Mouse (Mus musculus) midbrain, embryonic 14.5 days (tissue): ENCODE results near the gene Nudt15. TPM values are rescaled to one million over a fixed set of nuclear protein-coding genes. Genes with fewer than 3 reads are reported as not detected.
"Not testable (repeated sequence)": the region's sequence is repeated elsewhere in the genome, so short reads cannot be mapped to it uniquely, and the experiment has no call there.

Experiments
- ATAC-seq: fragments of 200-750 bp; cut with Nextera tagmentation; 2 replicates; pipeline ENCODE4 v1.8.0; 2017; ENCODE audit warnings: moderate number of reproducible peaks, moderate library complexity; ENCODE audit not compliant: low FRiP score, low TSS enrichment
- DNase-seq: peaks from one replicate; pipeline ENCODE4 v3.0.0-alpha.2; 2015
- H3K27ac ChIP-seq: fragments of 300-500 bp; sonication (generic); replicated peaks from 2 replicates; pipeline ENCODE4 v1.5.1; 2014; ENCODE audit warnings: mild to moderate bottlenecking, low read depth, low read length, moderate library complexity
- H3K27me3 ChIP-seq: fragments of 300-500 bp; sonication (generic); 2 replicates; pipeline ENCODE4 v1.6.1; 2014; ENCODE audit warnings: low read length, control low read depth, mixed read lengths; ENCODE audit not compliant: control insufficient read depth, insufficient read depth
- H3K36me3 ChIP-seq: fragments of 300-500 bp; sonication (generic); 2 replicates; pipeline ENCODE4 v1.6.1; 2014; ENCODE audit warnings: low read length, control low read depth; ENCODE audit not compliant: control insufficient read depth, insufficient read depth
- H3K4me1 ChIP-seq: fragments of 300-500 bp; sonication (generic); 2 replicates; pipeline ENCODE4 v1.6.1; 2014; ENCODE audit warnings: mild to moderate bottlenecking, antibody characterized with exemption, low read length, control low read depth; ENCODE audit not compliant: control insufficient read depth, insufficient read depth
- H3K4me2 ChIP-seq: fragments of 300-500 bp; sonication (generic); 2 replicates; pipeline ENCODE4 v1.6.1; 2014; ENCODE audit warnings: mild to moderate bottlenecking, low read length, moderate library complexity
- H3K4me3 ChIP-seq: fragments of 300-500 bp; sonication (generic); replicated peaks from 2 replicates; pipeline ENCODE4 v1.5.1; 2014; ENCODE audit warnings: low read depth, low read length
- H3K9ac ChIP-seq: fragments of 300-500 bp; sonication (generic); replicated peaks from 2 replicates; pipeline ENCODE4 v1.6.1; 2014; ENCODE audit warnings: mild to moderate bottlenecking, low read length, moderate library complexity
- H3K9me3 ChIP-seq: fragments of 300-500 bp; sonication (generic); 2 replicates; pipeline ENCODE4 v1.6.1; 2016; ENCODE audit warnings: low read length, control low read depth, mixed read lengths; ENCODE audit not compliant: control insufficient read depth
- WGBS: fragments of 180-500 bp; shearing (Covaris S2); extraction: QIAGEN DNeasy Blood & Tissue Kit; methylation state at CpG from one replicate; pipeline ENCODE4 v1.1.7; 2014; 5-methylcytosine and 5-hydroxymethylcytosine counted together
- polyA plus RNA-seq: library from polyadenylated mRNA; unstranded; fragments of >200 nt; fragmentation: Nextera tagmentation; extraction: Ambion mirVana; gene quantifications from 2 replicates; pipeline ENCODE4 v1.2.1, GENCODE M21; 2014

The Nudt15 gene
- polyA plus RNA-seq, 1 experiment from 2014 or later, result 10.8 TPM

GRCm38 (mm10) chr14:73551164-73551563 lies 3.1 kb upstream of the Nudt15 start:
- Histone ChIP-seq H3K27ac (no peak overlapping the region), H3K27me3 (no peaks in the 10 kb centered on the region), H3K4me2 (no peak overlapping the region), H3K9me3 (no peaks in the 10 kb centered on the region), H3K36me3 (0 out of 2 replicates have a peak, but pooled peaks cover under 1% of the 10 kb centered on the region), H3K4me1 (peaks cover 12% of the 10 kb centered on the region), H3K4me3 (no peak overlapping the region), H3K9ac (no peak overlapping the region)
- DNase-seq (no peak), ATAC-seq (no peak)
- 82% methylated on average over 6 of the region's 6 CpGs for WGBS

GRCm38 (mm10) chr14:73550732-73551131 lies 2.7 kb upstream of the Nudt15 start:
- no peak overlapping the region for H3K9ac ChIP-seq
- 37% methylated on average over 8 of the region's 8 CpGs for WGBS

DNA sequence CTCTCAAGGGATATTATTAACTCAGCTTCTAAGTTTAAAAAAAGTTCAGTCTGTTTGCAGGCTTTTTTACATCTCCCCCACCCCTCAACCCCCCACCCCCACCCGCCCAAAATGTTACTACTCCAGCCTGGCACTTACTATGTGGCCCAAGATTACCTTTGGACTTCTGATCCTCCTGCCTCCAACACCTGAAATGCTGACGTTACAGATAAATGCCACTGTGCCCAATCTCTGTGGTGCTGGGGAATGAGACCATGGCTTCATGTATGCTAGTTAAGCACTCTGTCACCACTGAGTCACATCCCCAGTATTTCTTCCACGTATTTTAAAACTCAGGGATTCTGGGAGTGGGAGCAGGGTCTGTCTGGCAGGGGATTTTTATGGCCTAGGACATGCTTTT lies 2.2 kb upstream of the Nudt15 start:
- Histone ChIP-seq H3K36me3 (no peaks in the 10 kb centered on the region), H3K4me1 (peaks cover 12% of the 10 kb centered on the region), H3K27me3 (no peaks in the 10 kb centered on the region), H3K27ac (no peak overlapping the region), H3K9me3 (no peaks in the 10 kb centered on the region), H3K4me3 (no peak overlapping the region), H3K9ac (no peak overlapping the region), H3K4me2 (no peak overlapping the region)
- no peak for ATAC-seq
- 55% methylated on average over 3 of the region's 3 CpGs for WGBS
- DNase-seq, result no peak

More at GRCm38 (mm10) chr14:73550732-73551131, 2.7 kb upstream of the Nudt15 start:
- no peak overlapping the region for H3K4me2 ChIP-seq
- H3K27me3 ChIP-seq, result no peaks in the 10 kb centered on the region
- no peak overlapping the region; the same call in 1 of the 2 replicates for H3K27ac ChIP-seq
- no peaks in the 10 kb centered on the region for H3K36me3 ChIP-seq
- no peaks in the 10 kb centered on the region for H3K9me3 ChIP-seq
- no peak for ATAC-seq
- H3K4me1 ChIP-seq, result peaks cover 12% of the 10 kb centered on the region
- DNase-seq, result peak; percentile 18
- H3K4me3 ChIP-seq, result no peak overlapping the region

GRCm38 (mm10) chr14:73547034-73547433 lies 1.0 kb downstream of the Nudt15 start:
- Histone ChIP-seq H3K4me2 (no peak overlapping the region), H3K9ac (no peak overlapping the region), H3K4me1 (no peaks in the 10 kb centered on the region), H3K36me3 (no peaks in the 10 kb centered on the region), H3K27me3 (no peaks in the 10 kb centered on the region), H3K27ac (no peak overlapping the region), H3K4me3 (no peak overlapping the region), H3K9me3 (no peaks in the 10 kb centered on the region)
- WGBS, result 72% methylated on average over 4 of the region's 4 CpGs
- no peak for DNase-seq
- ATAC-seq, result no peak

- no peaks in the 10 kb centered on the region for H3K9me3 ChIP-seq
- WGBS, result 59% methylated on average over 6 of the region's 6 CpGs
- no peak overlapping the region for H3K9ac ChIP-seq
- H3K4me2 ChIP-seq, result no peak overlapping the region
- ATAC-seq, result no peak
- no peak for DNase-seq
- H3K27me3 ChIP-seq, result no peaks in the 10 kb centered on the region
- H3K36me3 ChIP-seq, result no peaks in the 10 kb centered on the region
- H3K4me1 ChIP-seq, result no peaks in the 10 kb centered on the region
- H3K27ac ChIP-seq, result no peak overlapping the region
- no peak overlapping the region for H3K4me3 ChIP-seq
These were observed 4.3 kb downstream of the Nudt15 start for GRCm38 (mm10) chr14:73543781-73544180.

DNA sequence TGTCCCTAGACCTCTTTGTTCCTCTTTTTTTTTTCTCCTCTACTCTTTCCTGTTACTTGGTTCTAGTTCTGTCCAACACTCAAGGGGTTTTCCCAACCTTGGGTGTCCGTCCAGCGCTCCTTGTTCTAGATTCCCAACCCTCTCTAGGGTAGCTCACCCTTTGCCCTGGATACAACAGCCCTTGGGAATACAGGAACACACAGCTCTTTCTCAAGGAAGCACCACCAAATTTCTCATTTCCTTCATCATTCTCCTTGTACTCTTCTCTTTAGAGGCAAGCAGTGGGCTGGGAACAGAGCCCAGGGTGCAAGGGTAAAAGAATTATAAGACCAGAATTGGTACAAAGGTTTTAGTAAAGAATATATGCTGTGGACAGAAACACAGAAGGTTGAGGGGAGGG lies 12.4 kb downstream of the Nudt15 start:
- Histone ChIP-seq H3K9ac (no peak overlapping the region), H3K4me3 (no peak overlapping the region), H3K36me3 (no peaks in the 10 kb centered on the region), H3K4me1 (no peaks in the 10 kb centered on the region), H3K27me3 (no peaks in the 10 kb centered on the region), H3K9me3 (no peaks in the 10 kb centered on the region), H3K4me2 (no peak overlapping the region), H3K27ac (no peak overlapping the region)
- WGBS, result 88% methylated on average over 2 of the region's 2 CpGs
- DNase-seq (no peak), ATAC-seq (no peak)

- DNase-seq (peak; percentile 22), ATAC-seq (no peak)
- no peak overlapping the region for H3K4me3 ChIP-seq
- H3K9ac ChIP-seq, result no peak overlapping the region
- H3K27ac ChIP-seq, result no peak overlapping the region
- H3K27me3 ChIP-seq, result no peaks in the 10 kb centered on the region
- no peaks in the 10 kb centered on the region for H3K4me1 ChIP-seq
- no peaks in the 10 kb centered on the region for H3K36me3 ChIP-seq
- H3K4me2 ChIP-seq, result no peak overlapping the region
- 69% methylated on average over 6 of the region's 6 CpGs for WGBS
- no peaks in the 10 kb centered on the region for H3K9me3 ChIP-seq
These were observed 14.1 kb downstream of the Nudt15 start for GRCm38 (mm10) chr14:73533755-73534465.

GRCm38 (mm10) chr14:73528661-73529060 lies 19.4 kb downstream of the Nudt15 start:
- WGBS, result 86% methylated on average over 3 of the region's 3 CpGs

More at GRCm38 (mm10) chr14:73528661-73529060, 19.4 kb downstream of the Nudt15 start:
- not testable (repeated sequence) for H3K4me1 ChIP-seq, DNase-seq, H3K4me2 ChIP-seq, H3K27me3 ChIP-seq, H3K9me3 ChIP-seq, ATAC-seq, H3K27ac ChIP-seq, H3K36me3 ChIP-seq, H3K4me3 ChIP-seq, H3K9ac ChIP-seq
